Mouse (Mus musculus): ENCODE results near the gene Tbc1d17.

Tbc1d17 gene

DNA sequence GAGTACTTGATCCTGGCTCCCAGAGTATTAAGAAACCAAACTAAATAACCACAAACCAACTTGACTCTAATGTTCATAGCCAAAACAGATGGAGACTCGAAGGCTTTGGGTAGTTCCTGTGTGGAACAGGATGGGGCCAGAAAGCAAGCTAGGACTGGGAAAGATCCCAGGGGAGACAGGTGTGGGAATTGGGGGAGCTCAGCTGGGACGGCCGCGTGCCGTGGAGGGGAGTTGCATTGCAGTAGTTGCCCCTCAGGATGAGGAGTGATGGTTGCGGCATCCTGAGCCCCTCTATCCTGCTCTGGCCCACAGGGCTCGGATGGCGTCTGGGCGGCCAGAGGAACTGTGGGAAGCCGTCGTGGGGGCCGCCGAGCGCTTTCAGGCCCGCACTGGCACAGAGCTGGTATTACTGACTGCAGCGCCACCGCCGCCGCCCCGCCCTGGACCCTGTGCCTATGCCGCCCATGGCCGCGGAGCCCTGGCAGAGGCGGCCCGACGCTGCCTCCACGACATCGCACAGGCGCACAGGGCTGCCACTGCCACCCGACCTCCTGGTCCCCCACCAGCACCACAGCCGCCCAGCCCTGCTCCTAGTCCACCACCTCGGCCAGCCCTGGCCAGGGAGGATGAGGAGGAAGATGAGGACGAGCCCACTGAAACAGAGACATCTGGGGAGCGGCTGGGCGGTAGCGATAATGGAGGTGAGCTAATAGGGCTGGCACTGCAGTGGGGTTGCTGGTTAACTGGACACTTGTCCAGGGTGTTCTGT lies 3.6 kb upstream of the Tbc1d17 start:
- no peak for DNase-seq

GRCm38 (mm10) chr7:44851625-44852234 lies 2.9 kb upstream of the Tbc1d17 start:
- DNase-seq, result no peak

DNA sequence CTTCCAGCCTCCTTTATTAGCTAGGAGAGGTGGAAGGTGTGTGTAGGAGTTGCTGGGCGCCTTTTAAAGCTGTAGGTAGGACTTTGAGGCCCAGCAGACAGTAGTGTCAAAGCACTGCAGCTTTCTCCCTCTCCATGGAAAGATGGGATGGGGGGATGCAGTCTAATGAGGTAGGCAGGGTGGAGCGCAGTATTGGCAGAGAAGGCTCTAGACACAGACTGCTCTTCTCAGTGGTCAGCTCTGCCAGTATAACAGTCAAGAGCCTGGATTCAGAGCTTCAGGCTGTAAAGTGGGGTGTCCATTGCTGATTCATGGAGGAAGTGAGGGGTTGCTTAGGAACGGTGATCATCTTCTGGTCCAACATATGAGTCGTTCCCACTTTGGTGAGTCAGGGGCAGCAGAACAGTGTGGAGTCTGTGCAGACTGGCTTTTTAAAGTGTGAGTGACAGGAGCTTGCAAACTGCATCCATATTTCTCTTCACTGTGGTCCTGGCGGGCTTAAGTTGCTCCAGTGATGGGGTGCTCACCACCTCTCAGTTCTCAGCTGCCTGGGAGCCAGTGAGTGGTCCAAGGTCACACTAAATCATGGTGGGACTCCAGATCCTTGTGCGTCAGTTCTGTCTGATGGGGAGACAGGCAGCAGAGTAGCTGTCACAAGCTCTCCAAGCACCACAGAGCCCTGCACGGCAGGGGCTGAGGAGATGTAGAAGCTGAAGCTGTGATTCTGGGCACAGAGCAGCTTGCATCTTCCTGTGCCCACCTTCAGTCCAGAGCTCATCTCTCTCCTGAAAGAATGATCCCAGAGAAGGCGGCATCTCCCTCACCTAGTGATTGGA lies 2.1 kb upstream of the Tbc1d17 start:
- DNase-seq, result no peak

- peak; percentile 80 for DNase-seq
Observed at GRCm38 (mm10) chr7:44850146-44850545, 1.3 kb upstream of the Tbc1d17 start.

DNA sequence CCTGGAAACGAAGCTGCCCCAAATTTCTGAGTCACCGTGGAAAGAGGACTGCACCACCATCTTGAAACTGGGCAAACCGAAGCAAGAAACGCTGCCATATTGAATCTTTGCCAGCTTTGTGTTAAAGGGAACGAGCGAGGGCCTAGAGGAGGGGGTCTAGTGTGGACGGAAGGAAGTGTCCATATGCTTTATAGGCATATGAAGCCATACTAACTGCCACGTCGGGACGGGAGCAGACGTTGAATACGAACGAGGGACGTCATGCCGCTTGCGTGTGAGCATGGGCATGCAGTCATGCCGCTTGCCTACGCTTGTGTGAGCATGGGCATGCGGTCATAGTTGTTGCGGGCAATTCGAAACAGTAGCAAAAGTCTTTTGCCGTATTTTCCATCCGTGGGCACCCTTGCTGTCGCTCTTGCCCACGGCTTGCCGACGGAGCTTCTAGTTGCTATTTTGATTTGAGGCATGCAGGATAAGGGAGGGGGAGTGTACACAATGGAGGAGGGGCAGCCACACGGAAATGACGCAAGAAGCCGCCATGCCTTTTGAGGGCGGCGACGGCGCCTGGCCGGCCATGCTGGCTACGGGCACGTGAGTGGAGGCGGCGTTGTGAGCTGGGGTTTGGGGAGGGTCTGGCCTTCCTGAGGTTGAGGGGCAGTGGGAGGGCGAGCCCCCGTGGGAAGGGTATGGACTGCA lies 685 bp upstream of the Tbc1d17 start:
- peak; percentile 91 for DNase-seq

DNA sequence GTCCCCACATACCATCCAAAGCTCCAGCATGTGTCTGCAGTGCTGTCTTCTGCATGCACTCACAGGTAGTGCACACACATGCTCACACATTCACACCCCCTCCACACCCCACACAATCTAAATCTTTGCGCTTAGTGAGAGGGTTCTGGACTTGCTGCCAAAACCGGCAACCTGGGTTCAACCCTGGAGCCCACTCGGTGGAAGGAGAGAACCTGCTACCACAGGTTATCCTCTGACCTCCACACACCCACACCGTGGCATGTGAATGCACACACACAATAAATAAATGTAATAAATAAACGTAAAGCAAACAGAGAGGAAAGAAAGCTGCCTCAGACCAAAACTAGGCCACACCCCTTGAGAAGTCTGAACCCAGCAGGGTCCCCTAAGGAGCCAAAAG lies 1.1 kb downstream of the Tbc1d17 start:
- DNase-seq, result no peak

GRCm38 (mm10) chr7:44846804-44847203 lies 2.1 kb downstream of the Tbc1d17 start:
- no peak for DNase-seq

GRCm38 (mm10) chr7:44845006-44845405 lies 3.9 kb downstream of the Tbc1d17 start:
- no peak for DNase-seq

DNA sequence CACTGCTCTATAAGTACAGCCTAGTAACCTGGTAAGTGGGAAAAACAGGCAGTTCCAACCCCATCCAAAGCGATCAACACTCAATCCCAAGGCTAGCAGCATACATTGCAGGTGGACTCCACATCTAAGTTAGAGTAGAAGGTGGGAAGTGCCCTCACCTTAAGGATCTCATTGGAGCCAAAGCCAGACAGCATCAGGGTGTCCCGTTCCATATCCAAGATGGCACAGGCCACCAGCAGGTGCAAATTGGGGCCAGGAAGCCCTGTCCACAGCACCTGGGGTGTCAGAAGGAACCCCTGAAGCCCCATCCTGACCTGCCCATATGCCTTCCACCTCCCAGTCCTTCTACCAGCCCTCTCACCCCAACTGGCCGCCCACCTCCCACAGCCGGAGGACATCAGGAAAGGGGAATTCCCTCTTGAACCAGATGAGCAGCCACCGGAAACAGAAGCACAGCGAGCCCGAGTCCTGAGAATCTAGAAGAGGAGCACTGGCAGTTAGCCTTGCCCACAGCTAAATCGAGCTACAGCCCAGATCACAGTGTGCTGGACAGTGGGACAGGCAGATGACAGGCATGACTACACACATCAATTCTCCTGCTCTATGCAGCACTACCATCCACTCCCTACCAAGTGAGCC lies 6.9 kb downstream of the Tbc1d17 start:
- DNase-seq, result no peak

DNA sequence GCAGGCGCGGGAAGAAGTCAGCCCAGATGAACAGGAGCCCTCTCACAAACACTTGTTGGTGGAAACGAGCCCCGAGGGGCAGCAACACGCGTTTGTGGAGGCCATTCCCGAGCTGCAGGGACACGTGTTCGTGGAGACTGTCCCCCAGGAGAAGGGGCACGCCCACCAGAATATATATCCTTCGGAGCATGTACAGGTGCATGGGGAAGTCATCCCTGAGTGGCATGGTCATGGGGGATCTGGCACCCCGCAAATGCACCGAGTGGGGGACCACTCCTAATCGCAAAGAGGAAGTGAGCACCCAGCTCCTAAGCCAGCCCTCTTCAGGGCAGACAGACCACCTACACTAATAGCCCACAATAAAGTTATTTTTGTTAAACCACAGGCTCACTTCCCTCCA lies 8.5 kb downstream of the Tbc1d17 start:
- DNase-seq, result no peak

DNA sequence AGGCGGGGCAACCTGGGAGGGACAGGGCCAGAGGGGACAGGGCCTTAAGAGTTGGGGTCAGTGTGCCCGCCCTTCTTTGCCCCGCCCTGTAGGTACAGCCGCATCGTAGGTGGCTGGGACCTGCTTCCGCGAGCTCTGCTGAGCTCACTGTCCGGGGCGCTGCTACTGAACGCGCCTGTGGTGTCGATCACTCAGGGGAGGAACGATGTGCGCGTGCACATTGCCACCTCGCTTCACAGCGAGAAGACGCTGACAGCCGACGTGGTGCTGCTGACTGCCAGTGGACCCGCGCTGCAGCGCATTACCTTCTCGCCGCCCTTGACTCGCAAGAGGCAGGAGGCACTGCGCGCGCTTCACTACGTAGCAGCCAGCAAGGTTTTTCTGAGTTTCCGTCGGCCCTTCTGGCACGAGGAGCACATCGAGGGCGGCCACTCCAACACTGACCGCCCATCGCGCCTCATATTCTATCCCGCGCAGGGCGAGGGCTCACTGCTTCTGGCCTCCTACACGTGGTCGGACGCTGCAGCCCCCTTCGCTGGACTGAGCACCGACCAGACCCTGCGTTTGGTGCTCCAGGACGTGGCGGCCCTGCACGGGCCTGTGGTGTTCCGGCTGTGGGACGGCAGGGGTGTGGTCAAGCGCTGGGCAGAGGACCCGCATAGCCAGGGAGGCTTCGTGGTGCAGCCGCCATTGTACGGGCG lies 9.2 kb downstream of the Tbc1d17 start:
- peak; percentile 43 for DNase-seq

DNA sequence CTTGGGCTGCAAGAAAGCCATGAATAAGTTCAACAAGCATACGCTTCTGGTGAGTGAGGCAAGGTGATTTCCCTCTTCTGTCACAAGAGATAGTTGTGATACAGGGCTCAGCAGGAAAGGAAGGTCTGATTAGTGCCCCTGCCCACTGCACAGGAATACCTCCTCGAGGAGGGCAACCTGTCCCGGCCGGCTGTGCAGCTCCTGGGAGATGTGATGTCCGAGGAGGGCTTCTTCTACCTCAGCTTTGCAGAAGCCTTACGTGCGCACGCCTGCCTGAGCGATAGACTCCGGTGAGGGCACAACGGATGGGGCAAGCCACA lies 9.7 kb downstream of the Tbc1d17 start:
- no peak for DNase-seq

DNA sequence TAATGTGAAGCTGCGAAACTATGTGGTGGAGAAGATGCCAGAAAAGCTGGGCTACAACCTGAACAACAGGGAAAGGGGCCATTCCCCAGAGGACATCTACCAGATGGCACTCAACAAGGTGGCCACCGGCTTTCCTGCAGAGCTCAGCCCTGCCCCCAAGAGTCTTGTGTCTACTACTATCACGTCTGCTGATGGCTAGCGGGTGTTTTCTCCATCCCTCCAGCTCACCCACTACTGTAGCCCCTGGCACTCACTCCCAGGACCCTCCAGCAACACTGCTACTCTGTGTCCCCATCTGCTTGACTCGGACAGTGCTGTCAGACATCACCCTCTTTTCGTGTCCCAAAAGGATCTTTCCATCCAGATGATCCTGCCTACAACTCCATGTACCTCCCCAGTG lies 10.8 kb downstream of the Tbc1d17 start:
- DNase-seq, result no peak

GRCm38 (mm10) chr7:44836423-44837053 lies 12.3 kb downstream of the Tbc1d17 start:
- no peak for DNase-seq

DNA sequence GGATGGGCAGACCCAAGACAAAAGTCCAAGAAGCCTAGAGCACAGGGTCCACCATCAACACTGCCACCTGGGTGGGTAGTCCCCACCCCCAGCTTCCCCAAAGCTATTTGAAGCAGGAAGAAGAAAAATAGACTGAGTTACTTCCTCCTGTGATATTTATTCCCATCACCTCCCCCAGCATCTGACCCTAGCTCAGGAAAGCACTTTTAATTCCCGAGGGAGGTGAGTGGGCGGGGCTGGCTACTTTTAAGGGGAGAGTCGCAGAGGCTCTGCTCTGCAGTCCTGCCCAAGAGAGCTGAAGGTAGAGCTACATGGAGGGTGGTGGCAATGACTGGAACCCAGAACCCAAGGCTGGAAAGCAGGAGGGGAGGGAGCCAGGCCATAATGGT lies 12.9 kb downstream of the Tbc1d17 start:
- DNase-seq, result no peak

DNA sequence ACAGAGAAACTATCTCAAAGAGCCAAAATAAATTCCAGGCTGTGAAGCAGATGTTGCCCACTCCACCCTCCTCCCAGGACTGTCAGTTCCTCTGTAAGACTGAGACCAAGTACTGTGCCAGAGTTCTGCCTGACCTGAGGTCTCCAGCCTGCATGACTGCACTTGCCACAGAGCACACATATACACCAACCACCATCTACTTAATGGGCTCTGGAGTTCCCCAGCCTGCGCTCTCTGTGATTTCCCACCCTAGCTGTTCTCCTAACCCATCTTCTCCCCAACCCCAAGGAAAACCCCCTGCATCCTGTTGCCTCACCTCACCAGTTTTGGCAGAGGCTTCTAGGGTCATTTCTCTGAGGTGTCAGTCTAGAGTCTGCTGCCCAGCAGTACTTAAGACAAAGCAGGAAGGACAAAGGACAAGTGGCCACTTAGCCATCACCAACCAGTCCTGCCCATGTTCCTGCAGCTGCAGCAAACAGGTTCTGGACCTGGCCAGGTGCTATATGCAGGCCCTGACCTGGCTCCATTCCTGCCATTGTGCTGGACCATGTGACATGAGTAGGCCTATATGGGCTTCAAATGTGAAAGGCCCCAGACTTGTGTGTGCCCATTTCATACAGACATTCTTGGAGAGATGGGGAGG lies 13.4 kb downstream of the Tbc1d17 start:
- DNase-seq, result no peak

- no peak for DNase-seq
Observed at GRCm38 (mm10) chr7:44832763-44833162, 16.1 kb downstream of the Tbc1d17 start.

DNA sequence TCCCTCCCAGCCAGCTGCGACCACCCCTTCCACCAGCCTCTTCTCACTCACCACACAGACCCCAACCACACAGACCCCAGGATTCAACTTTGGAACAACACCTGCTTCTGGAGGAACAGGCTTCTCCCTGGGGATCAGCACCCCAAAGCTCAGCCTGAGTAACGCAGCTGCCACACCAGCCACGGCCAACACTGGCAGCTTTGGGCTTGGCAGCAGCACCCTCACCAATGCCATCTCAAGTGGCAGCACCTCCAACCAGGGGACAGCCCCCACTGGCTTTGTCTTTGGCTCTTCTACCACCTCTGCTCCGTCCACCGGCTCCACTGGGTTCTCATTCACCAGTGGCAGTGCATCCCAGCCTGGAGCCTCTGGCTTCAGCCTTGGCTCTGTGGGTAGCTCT lies 20.2 kb downstream of the Tbc1d17 start:
- no peak for DNase-seq

GRCm38 (mm10) chr7:44826771-44827170 lies 22.1 kb downstream of the Tbc1d17 start:
- no peak for DNase-seq

GRCm38 (mm10) chr7:44824872-44825271 lies 24.0 kb downstream of the Tbc1d17 start:
- DNase-seq, result peak; percentile 79

DNA sequence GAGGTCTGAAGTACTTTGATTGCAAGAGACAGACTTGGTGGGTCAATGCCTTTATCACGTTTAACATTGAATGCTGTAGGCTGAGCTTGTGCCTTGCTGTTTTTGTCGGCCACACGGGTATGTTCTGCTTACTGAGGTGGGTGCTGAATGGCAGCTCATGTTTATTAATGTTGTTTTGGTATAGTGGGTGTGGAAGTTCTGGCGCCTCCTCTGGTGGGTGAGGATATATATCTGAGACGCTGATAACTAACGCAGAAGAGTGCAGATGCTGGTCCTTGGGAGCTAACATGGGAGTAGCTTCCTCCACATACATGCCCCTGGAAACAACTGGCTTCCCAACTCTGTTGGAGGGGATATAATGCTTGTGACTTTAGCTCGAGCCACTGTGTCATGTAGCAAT lies 25.5 kb downstream of the Tbc1d17 start:
- no peak for DNase-seq
